Mouse (Mus musculus): ENCODE results near the gene Pomt1. TPM values are rescaled to one million over a fixed set of nuclear protein-coding genes. Genes with fewer than 3 reads are reported as not detected.
A peak's percentile ranks its signal among the peaks of the same experiment; 100 is the strongest.

Pomt1 gene
- polyA plus RNA-seq, 1 experiment from 2014 or later, result 18.3 TPM

DNA sequence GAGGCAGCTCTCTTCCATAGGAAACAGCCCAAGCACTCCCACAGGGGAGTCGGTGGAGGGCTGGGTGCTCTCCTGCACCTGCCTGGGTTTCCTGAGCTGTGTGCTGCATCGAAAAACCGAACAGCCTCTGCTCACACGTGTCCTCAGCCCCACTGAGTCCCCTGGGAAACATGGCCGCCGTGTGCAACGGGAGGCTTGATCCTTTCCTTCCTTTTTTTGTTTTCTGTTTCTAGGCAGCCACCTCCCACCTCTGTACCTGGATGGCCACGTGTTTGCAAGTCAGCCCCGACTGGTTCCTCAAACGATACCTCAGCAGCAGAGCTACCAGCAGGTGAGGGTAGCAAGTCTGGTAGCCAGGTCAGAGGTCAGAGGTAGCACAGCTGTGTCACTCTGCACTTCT lies 14.3 kb upstream of the Pomt1 start:
- H3K4me2 ChIP-seq, result no peak overlapping the region
- peaks cover 100% of the 10 kb centered on the region for H3K36me3 ChIP-seq
- no peaks in the 10 kb centered on the region for H3K4me1 ChIP-seq (replicated peaks)
- H3K9me3 ChIP-seq (replicated peaks), result no peaks in the 10 kb centered on the region
- H3K27ac ChIP-seq (ENCODE audit: poor library complexity, severe bottlenecking), result no peak overlapping the region
- no peak overlapping the region for H3K4me3 ChIP-seq
- no peak for ATAC-seq (ENCODE audit: insufficient number of reproducible peaks, low FRiP score)
- no peak overlapping the region for H3K9ac ChIP-seq
- no peaks in the 10 kb centered on the region for H3K27me3 ChIP-seq (replicated peaks)
- WGBS, result 85% methylated on average over 10 of the region's 10 CpGs

DNA sequence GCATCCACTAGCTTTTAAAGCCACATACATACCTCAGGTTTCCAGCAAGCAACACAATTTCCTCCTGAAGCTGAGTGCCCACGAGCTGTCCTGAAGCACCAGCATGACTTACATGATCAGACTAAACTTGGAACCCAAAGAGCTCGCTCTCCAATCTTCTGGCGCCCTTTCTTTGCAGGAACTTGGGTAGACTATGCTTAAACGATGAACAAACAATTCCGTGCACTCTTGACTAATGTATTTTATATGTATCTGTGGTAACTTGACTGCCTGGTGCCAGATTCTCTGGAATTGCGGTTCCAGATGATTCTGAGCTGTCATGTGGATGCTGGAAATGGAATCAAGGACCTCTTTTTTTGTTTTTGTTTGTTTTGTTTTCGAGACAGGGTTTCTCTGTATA lies 957 bp upstream of the Pomt1 start:
- no peak for ATAC-seq (ENCODE audit: insufficient number of reproducible peaks, low FRiP score)
- Histone ChIP-seq H3K4me2 (peak overlapping the region; percentile 89), H3K36me3 (peaks cover 46% of the 10 kb centered on the region), H3K27ac (ENCODE audit: poor library complexity, severe bottlenecking) (peak overlapping the region; percentile 86; the same call in 1 of the 2 replicates), H3K9ac (peak overlapping the region; percentile 75), H3K4me1 (replicated peaks) (peaks cover 25% of the 10 kb centered on the region), H3K27me3 (replicated peaks) (no peaks in the 10 kb centered on the region), H3K4me3 (peak overlapping the region; percentile 71), H3K9me3 (replicated peaks) (no peaks in the 10 kb centered on the region)
- 27% methylated on average over 7 of the region's 7 CpGs for WGBS

DNA sequence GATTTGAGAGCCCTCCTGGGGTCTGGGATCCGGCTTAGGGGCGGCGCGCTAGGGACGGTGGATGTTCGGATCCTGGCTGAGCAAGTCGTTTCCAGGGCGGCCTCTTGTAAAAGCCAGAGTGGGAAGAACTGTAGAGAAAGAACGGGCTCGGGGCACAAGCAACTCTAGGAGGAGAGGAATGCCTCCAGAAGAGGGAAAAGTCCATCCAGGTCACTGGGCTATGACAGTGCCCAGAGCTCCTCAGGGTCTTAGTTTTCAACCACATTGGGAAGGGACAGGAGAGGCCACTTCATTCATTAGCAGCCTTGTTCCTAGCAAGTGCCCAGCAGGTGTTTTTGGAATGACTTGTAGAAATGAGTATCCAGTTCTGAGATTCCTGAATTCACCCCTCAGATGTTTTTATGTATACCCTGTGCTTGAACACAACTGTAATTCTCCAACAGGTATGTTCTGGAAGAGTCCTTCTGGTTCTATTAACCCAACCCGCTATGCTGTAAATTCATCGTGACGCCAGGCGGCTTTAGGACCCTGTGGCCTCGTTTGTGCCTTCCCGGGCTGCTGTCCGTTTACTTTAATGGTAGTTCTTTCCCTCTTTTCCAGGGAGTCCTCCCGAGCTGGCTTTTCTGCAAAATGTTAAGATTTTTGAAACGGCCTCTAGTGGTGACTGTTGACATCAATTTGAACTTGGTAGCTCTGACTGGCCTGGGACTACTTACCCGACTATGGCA lies 534 bp downstream of the Pomt1 start:
- peak overlapping the region; percentile 89 for H3K4me2 ChIP-seq
- H3K9me3 ChIP-seq (replicated peaks), result no peaks in the 10 kb centered on the region
- peak overlapping the region; percentile 71 for H3K4me3 ChIP-seq
- WGBS, result under 1% methylated on average over 20 of the region's 20 CpGs
- peaks cover 36% of the 10 kb centered on the region for H3K36me3 ChIP-seq
- peak overlapping the region; percentile 74 for H3K27ac ChIP-seq (ENCODE audit: poor library complexity, severe bottlenecking)
- peaks cover 25% of the 10 kb centered on the region for H3K4me1 ChIP-seq (replicated peaks)
- no peaks in the 10 kb centered on the region for H3K27me3 ChIP-seq (replicated peaks)
- ATAC-seq (ENCODE audit: insufficient number of reproducible peaks, low FRiP score), result peak; percentile 39; the same call in 1 of the 2 replicates
- H3K9ac ChIP-seq, result peak overlapping the region; percentile 75

DNA sequence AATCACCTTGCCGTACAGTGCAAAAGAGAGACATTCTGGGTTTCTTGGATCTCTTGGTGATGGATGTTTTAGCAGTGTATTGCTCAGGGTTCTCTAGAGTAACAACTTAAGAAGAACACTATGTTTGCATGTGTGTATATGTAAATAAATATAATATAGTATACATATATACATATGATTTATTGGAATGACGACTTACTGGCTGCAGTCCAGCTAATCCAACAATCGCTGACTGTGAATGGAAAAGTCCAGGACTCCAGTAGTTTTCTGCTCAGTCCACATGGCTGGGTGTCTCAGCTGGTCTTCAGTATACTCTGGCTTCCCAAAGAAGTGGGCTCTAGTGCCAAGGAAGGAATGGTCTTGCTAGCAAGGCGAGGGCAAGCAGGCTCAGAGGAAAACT lies 1.2 kb downstream of the Pomt1 start:
- whole genome bisulfite sequencing, result 43% methylated on average over 4 of the region's 4 CpGs

DNA sequence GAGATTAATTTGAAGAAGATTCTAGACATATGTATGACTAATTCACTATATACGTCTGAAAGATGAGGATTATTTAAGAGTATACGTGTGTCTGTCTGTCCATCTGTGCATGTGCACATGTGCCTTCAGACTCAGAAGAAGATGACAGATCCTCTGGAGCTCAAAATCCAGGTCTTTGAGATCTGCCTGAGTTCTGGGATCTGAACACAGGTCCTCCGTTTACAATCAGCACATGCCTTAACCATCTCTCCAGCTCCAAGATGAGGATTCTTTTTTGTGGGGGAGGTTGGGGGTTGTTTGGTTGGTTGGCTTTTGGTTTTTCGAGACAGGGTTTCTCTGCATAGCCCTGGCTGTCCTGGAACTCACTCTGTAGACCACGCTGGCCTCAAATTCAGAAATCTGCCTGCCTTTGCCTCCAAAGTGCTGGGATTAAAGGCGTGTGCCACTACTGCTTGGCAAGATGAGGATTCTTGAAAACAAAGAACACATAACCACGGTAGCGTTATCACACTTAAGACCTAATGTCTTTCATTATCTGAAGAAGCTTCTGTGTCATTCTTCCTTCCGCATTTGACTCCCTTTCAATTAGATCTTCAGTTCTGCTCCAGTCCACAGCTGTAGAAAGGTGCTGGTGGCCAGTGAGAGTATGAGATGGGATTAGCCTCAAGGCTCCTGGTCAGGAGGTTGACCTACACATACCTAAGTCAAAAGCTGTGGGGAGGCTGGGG lies 2.5 kb downstream of the Pomt1 start:
- 87% methylated on average over 9 of the region's 9 CpGs for WGBS
- H3K4me1 ChIP-seq (replicated peaks), result peaks cover 25% of the 10 kb centered on the region
- ATAC-seq (ENCODE audit: insufficient number of reproducible peaks, low FRiP score), result no peak
- H3K9ac ChIP-seq, result no peak overlapping the region
- no peak overlapping the region for H3K4me2 ChIP-seq
- no peaks in the 10 kb centered on the region for H3K9me3 ChIP-seq (replicated peaks)
- H3K36me3 ChIP-seq, result peaks cover 22% of the 10 kb centered on the region
- H3K4me3 ChIP-seq, result no peak overlapping the region
- H3K27me3 ChIP-seq (replicated peaks), result no peaks in the 10 kb centered on the region
- no peak overlapping the region for H3K27ac ChIP-seq (ENCODE audit: poor library complexity, severe bottlenecking)

More for the DNA sequence above, 1.2 kb downstream of the Pomt1 start:
- peak overlapping the region; percentile 89 for H3K4me2 ChIP-seq
- 0 out of 2 replicates have a peak overlapping the region, but pooled peaks have one; percentile 74 for H3K27ac ChIP-seq (ENCODE audit: poor library complexity, severe bottlenecking)
- peak overlapping the region; percentile 71 for H3K4me3 ChIP-seq
- no peaks in the 10 kb centered on the region for H3K9me3 ChIP-seq (replicated peaks)
- no peak for ATAC-seq (ENCODE audit: insufficient number of reproducible peaks, low FRiP score)
- H3K4me1 ChIP-seq (replicated peaks), result peaks cover 25% of the 10 kb centered on the region
- H3K36me3 ChIP-seq, result peaks cover 30% of the 10 kb centered on the region
- H3K9ac ChIP-seq, result peak overlapping the region; percentile 75
- H3K27me3 ChIP-seq (replicated peaks), result no peaks in the 10 kb centered on the region

DNA sequence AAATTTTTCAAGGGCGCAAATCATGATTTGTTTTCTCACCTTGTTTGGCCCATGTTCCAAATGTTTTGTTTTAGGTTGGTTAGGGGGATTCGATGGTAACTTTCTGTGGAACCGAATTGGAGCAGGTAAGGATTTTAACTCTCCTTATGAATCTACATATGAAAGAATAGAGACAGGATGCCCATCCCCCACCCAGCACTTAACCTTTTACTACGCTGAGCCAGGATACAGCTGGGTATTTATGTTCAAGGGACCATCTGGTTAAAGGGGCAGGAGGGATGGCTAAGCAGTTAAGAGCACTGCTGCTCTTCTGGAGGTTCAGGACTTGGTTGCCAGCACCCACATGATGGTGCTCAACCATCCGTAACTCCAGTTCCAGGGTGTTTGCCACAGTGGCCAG lies 4.2 kb downstream of the Pomt1 start:
- Histone ChIP-seq H3K36me3 (peaks cover 31% of the 10 kb centered on the region), H3K4me3 (no peak overlapping the region), H3K4me2 (no peak overlapping the region), H3K4me1 (replicated peaks) (peaks cover 13% of the 10 kb centered on the region), H3K27ac (ENCODE audit: poor library complexity, severe bottlenecking) (no peak overlapping the region), H3K9ac (no peak overlapping the region), H3K9me3 (replicated peaks) (no peaks in the 10 kb centered on the region), H3K27me3 (replicated peaks) (no peaks in the 10 kb centered on the region)
- ATAC-seq (ENCODE audit: insufficient number of reproducible peaks, low FRiP score), result no peak
- WGBS, result 85% methylated on average over 5 of the region's 5 CpGs

DNA sequence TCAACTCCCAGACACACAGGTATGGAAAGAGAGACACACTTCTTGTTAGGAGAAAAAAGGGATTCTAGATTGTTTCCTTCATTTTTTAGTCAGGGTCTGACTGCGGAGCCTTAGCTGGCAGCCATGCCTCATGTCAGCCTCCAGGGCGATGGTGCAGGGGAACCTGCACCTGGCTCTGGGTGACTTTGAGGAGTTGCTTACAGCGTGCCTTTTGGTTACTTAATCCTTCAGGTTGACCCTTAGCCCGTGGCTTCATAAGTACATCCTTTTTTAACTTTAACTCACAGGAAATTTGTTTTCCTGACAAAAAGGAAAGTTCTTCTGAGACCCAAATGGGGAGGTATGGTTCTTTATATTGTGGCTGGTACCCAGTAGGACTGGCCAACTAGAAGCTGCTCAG lies 6.6 kb downstream of the Pomt1 start:
- Histone ChIP-seq H3K9ac (no peak overlapping the region), H3K36me3 (peaks cover 51% of the 10 kb centered on the region), H3K9me3 (replicated peaks) (no peaks in the 10 kb centered on the region), H3K27me3 (replicated peaks) (no peaks in the 10 kb centered on the region), H3K4me3 (no peak overlapping the region), H3K4me1 (replicated peaks) (peaks cover 1% of the 10 kb centered on the region; the same call in 1 of the 2 replicates), H3K27ac (ENCODE audit: poor library complexity, severe bottlenecking) (no peak overlapping the region), H3K4me2 (no peak overlapping the region)
- 87% methylated on average over 4 of the region's 4 CpGs for WGBS
- ATAC-seq (ENCODE audit: insufficient number of reproducible peaks, low FRiP score), result no peak

DNA sequence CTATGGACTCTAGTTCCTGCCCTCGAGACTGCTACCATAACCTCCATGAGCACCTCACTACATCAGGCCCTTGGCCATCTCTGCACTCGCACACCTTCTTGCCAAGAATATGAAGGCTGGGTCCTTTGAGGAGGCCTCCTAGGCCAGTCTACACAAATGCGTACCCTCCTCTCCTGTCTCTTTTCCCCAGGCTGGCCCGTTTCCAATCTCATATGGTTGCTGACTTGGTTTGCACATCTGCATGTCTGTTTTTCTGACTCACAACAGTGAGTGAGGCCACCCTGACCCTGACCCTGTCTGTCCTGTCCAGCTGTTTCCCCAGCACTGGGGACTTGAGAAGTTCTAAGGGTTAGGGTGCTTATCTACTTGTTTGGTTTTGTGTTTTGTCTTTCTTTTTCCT lies 10.4 kb downstream of the Pomt1 start:
- H3K27me3 ChIP-seq (replicated peaks), result no peaks in the 10 kb centered on the region
- no peak for ATAC-seq (ENCODE audit: insufficient number of reproducible peaks, low FRiP score)
- no peak overlapping the region for H3K27ac ChIP-seq (ENCODE audit: poor library complexity, severe bottlenecking)
- WGBS, result 72% methylated on average over 4 of the region's 4 CpGs
- H3K4me3 ChIP-seq, result no peak overlapping the region
- H3K4me2 ChIP-seq, result no peak overlapping the region
- H3K9ac ChIP-seq, result no peak overlapping the region
- H3K9me3 ChIP-seq (replicated peaks), result no peaks in the 10 kb centered on the region
- no peaks in the 10 kb centered on the region for H3K4me1 ChIP-seq (replicated peaks)
- H3K36me3 ChIP-seq, result peaks cover 79% of the 10 kb centered on the region

DNA sequence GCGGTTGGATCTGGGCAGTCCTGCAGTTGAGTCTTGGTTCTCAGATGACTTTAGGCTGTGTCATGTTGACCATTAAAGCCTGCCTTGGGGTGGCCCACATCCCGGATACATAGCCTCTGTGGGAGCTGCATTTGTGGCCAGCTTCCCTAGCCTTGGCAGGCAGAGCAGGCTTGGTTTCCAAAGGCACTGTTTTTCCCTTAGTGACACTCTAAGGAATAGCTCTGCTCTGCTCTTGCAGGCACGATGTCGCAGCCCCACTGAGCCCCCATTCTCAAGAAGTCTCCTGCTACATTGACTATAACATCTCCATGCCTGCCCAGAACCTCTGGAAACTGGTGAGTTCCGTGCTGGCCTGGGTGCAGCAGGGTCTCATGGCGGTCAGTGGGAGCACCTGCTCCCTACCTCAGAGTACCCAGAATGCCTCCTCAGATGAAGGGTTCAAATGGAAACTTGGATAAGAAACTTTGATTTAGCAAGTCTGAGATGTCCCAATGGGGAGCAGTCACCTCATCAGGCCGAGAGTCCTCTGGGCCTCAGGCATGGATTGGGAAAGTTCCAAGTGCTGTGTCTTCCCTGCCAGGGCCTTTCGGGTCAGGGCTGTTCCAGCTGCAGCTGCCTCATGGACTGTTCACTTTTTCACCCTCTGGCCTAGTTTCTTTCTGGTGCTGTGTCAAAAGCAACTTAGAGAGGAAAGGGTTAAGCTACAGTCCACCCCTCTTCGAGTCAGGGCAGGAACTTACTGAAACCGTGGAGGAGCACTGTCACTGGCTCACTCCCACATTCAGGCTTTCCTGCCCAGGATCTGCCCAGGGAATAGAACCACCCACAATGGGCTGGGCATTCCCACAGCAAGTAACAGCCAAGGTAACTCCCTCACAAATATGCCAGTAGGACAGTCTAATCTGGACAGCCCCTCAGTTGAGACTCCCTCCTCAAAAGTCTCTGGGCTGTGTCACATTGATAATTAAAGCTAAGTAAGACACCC lies 12.3 kb downstream of the Pomt1 start:
- H3K36me3 ChIP-seq, result peaks cover 93% of the 10 kb centered on the region
- ATAC-seq (ENCODE audit: insufficient number of reproducible peaks, low FRiP score), result no peak
- H3K4me3 ChIP-seq, result no peak overlapping the region
- no peaks in the 10 kb centered on the region for H3K4me1 ChIP-seq (replicated peaks)
- no peak overlapping the region for H3K27ac ChIP-seq (ENCODE audit: poor library complexity, severe bottlenecking)
- H3K27me3 ChIP-seq (replicated peaks), result no peaks in the 10 kb centered on the region
- H3K4me2 ChIP-seq, result no peak overlapping the region
- H3K9ac ChIP-seq, result no peak overlapping the region
- H3K9me3 ChIP-seq (replicated peaks), result no peaks in the 10 kb centered on the region
- WGBS, result 70% methylated on average over 10 of the region's 10 CpGs

DNA sequence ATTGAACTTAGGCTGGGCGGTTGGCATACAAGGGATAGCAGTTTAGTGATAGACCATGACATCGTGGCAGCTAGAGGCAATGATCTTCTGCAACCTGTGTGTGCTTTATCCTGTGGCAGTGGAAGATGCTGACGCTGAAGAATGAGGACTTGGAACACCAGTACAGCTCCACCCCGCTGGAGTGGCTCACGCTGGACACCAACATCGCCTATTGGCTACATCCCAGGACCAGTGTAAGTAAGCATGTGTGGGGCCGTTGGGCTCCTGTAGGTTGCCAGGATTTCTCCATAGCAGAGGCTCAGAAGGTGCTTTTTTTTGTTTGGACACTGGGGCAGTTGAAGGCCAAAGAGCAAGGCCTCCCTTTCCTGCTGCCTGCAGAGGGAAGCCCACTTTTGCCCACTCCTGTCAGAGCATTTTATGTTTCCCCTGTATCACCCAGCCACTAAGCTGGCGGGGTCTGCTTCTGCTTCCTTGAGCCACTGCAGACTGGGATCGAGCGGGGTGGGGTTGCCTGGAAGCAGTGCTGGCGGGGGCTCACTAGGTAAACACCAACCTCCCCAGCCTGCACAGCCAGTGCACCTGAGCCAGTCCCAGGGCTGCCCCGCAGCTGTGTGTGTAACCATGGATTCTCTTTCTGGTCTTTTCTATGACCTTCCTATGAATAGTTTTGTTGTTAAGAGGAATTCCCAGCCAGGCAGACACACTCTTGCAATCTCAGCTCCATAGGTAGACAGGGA lies 15.6 kb downstream of the Pomt1 start:
- WGBS, result 85% methylated on average over 12 of the region's 12 CpGs
- no peaks in the 10 kb centered on the region for H3K4me1 ChIP-seq (replicated peaks)
- peaks cover 90% of the 10 kb centered on the region for H3K36me3 ChIP-seq
- no peak for ATAC-seq (ENCODE audit: insufficient number of reproducible peaks, low FRiP score)
- H3K9me3 ChIP-seq (replicated peaks), result no peaks in the 10 kb centered on the region
- no peak overlapping the region for H3K27ac ChIP-seq (ENCODE audit: poor library complexity, severe bottlenecking)
- H3K27me3 ChIP-seq (replicated peaks), result no peaks in the 10 kb centered on the region
- no peak overlapping the region for H3K9ac ChIP-seq
- no peak overlapping the region for H3K4me2 ChIP-seq
- no peak overlapping the region for H3K4me3 ChIP-seq
